Mouse (Mus musculus) small intestine, adult 2 months (tissue): ENCODE measurements around the gene Gm20390.

ENCODE experiments used
- CTCF ChIP-seq: fragments of 200-500 bp; IDR thresholded peaks from 2 replicates; pipeline ENCODE4 v1.5.1; 2012; ENCODE audit warnings: low read depth, mild to moderate bottlenecking, control low read depth, inconsistent platforms, low read length, moderate library complexity, mixed read lengths; ENCODE audit not compliant: insufficient replicate concordance, insufficient read length; ENCODE audit errors: extremely low read depth
- POLR2A ChIP-seq: fragments of 200-500 bp; IDR thresholded peaks from 2 replicates; pipeline ENCODE4 v1.6.1; 2012; ENCODE audit warnings: low read depth, mild to moderate bottlenecking, control low read depth, inconsistent platforms, low read length, moderate library complexity

DNA sequence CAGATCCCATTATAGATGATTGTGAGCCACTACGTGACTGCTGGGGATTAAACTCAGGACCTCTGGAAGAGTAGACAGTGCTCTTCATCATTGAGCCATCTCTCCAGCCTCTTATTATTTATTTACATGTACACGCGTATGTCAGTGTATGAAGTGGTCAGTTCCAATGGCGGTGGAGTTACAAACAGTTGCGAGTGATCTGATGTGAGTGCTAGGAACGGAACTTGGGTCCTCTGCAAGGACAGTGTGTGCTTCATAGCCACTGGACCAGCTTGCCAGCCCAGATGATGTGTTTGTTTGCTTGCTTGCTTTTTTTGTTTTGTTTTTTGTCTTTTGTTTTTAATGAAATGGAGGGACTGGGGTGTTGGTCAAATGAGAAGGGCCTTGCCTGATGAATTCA, 1.1 kb upstream of the Gm20390 start:
- no peak for TF ChIP-seq CTCF
- TF ChIP-seq POLR2A = no peak
